ENCODE assay signal across 17 mouse cellular contexts in genomic region chr12:86085873-86086272, GRCm38 (mm10). TPM values are rescaled to one million over a fixed set of nuclear protein-coding genes. Genes with fewer than 3 reads are reported as not detected.
DNase-seq lines count a peak whose midpoint lies in the region; TF ChIP-seq lines count a peak whose summit lies in the region.
"Had no signal": no experiment of that assay in that cellular context is flagged by ENCODE, and none has a peak within 500 bp of the region (broad histone marks: within the 10 kb centered on the region; RNA-seq: fewer than 3 reads in every experiment).

No protein-coding gene starts in this region.

- intact Hi-C loops in gastrocnemius, adult 2 months (cut with DNase I): no loop called here
- intact Hi-C loops in gastrocnemius, postnatal 14 days (cut with DNase I; ENCODE audit: low total_unique reads): no loop called here

- WGBS in olfactory bulb, adult 2 months: 39% methylated on average over 7 of the region's 7 CpGs

- DNase-seq in gastrocnemius, adult 2 months: no peak
- no peak for DNase-seq in gastrocnemius, postnatal 14 days
- DNase-seq in layer of hippocampus, adult 2 months (ENCODE audit: low spot score in 2 of 2): peak in 1 of 2 experiments; percentile 41
- no peak for DNase-seq in layer of hippocampus, adult 9-11 months
- DNase-seq in brain, adult 2 months (ENCODE audit: low read depth, low spot score): peak; percentile 89
- no peak for DNase-seq in liver
- DNase-seq: adrenal gland, postnatal 25 days; cerebellum, postnatal 10 days; kidney, adult 11 months; kidney, postnatal 10 days; lung, adult 18-20 months; thymus, adult 18-20 months had no signal

- H3K27ac ChIP-seq in gastrocnemius, adult 2 months: peak overlapping the region; percentile 77
- 0 out of 2 replicates have a peak overlapping the region, but pooled peaks have one; percentile 18 for H3K27ac ChIP-seq in layer of hippocampus, adult 2 months
- H3K27ac ChIP-seq in olfactory bulb, adult 2 months (ENCODE audit: insufficient read depth, low read depth, low read length): peak overlapping the region; percentile 68
- H3K27ac ChIP-seq: forebrain, embryonic 13.5 days; macrophage; neural tube, embryonic 12.5 days had no signal

- TF ChIP-seq CTCF in gastrocnemius, adult 2 months (IDR thresholded peaks at IDR 0.05): no peak
- TF ChIP-seq CTCF in layer of hippocampus, adult 2 months (conservative IDR thresholded peaks at IDR 0.05): no peak
- no peak for TF ChIP-seq CTCF in olfactory bulb, adult 2 months (IDR thresholded peaks at IDR 0.05; ENCODE audit: insufficient read depth, low read depth, low read length)

- no peak for TF ChIP-seq POLR2A in olfactory bulb, adult 2 months (IDR thresholded peaks at IDR 0.05; ENCODE audit: insufficient read depth, low read depth, low read length)

- peaks cover 32% of the 10 kb centered on the region for H3K4me1 ChIP-seq in olfactory bulb, adult 2 months (ENCODE audit: control insufficient read depth, insufficient read depth, low read length)

- H3K4me3 ChIP-seq in gastrocnemius, adult 2 months: no peak overlapping the region
- no peak overlapping the region for H3K4me3 ChIP-seq in layer of hippocampus, adult 2 months
- H3K4me3 ChIP-seq in olfactory bulb, adult 2 months (ENCODE audit: insufficient read depth, low read depth, low read length): no peak overlapping the region
- H3K4me3 ChIP-seq: forebrain, embryonic 13.5 days; neural tube, embryonic 12.5 days had no signal

RNA-seq across cellular contexts. Expression of gene Ift43, which starts 3.5 kb away (rescaled TPM):
- 10 to 100 TPM in 1 of 2 experiments, 1 to 10 TPM in 1; 8.4 to 13.6 TPM for total RNA-seq in gastrocnemius, adult 2 months (2021)
- total RNA-seq in gastrocnemius, postnatal 14 days (2021): 10 to 100 TPM; 11.9 to 13.4 TPM
- 10 to 100 TPM; 14.5 to 14.8 TPM for total RNA-seq in layer of hippocampus, adult 2 months (2021)
- not detected in 2 replicates for polyA plus RNA-seq in olfactory bulb, adult 2 months (2012; ENCODE audit: insufficient read depth, insufficient read length, low replicate concordance, missing spikeins)
- total RNA-seq: monocyte, adult 5-6 weeks had no signal

RNA-seq across cellular contexts. Expression of gene Tgfb3, which starts 7.0 kb away (rescaled TPM):
- 10 to 100 TPM; 32.2 to 48.0 TPM for total RNA-seq in gastrocnemius, adult 2 months (2021)
- total RNA-seq in gastrocnemius, postnatal 14 days (2021): 10 to 100 TPM; 25.6 to 31.7 TPM
- 10 to 100 TPM; 15.8 to 16.5 TPM for total RNA-seq in layer of hippocampus, adult 2 months (2021)
- polyA plus RNA-seq in olfactory bulb, adult 2 months (2012; ENCODE audit: insufficient read depth, insufficient read length, low replicate concordance, missing spikeins): not detected in 2 replicates

Comparison
In these comparisons a context has a peak if more than half of its experiments do, and no peak if none do; other contexts are left out.
1. H3K27ac ChIP-seq: peak in every context shown above with its lines; median percentile 77 in gastrocnemius, adult 2 months; 68 in olfactory bulb, adult 2 months; 18 in layer of hippocampus, adult 2 months.